Mouse (Mus musculus) left cerebral cortex, adult 2 months (tissue): ENCODE measurements around the gene Dus4l. TPM values are rescaled to one million over a fixed set of nuclear protein-coding genes. Genes with fewer than 3 reads are reported as not detected.

Experiments used
- DNase-seq, 2 experiments: peaks; one replicate each; pipeline ENCODE4 v3.0.0; 2021 to 2022; ENCODE audit warnings: low spot score in 2 of 2, mixed read lengths in 1 of 2; ENCODE audit errors: extremely low spot score in 1 of 2
- H3K27ac ChIP-seq: fragments of 200-600 bp; 2 replicates; pipeline ENCODE4 v1.8.1; 2022
- H3K4me3 ChIP-seq: fragments of 200-600 bp; 2 replicates; pipeline ENCODE4 v1.8.1; 2022
- CTCF ChIP-seq: fragments of 200-600 bp; IDR thresholded peaks from 2 replicates; pipeline ENCODE4 v1.8.1; 2022; ENCODE audit warnings: antibody characterized with exemption, mild to moderate bottlenecking, moderate library complexity
- intact Hi-C: fragments of 180-260 bp; cut with DNase I; formaldehyde crosslinking; loops from one replicate; pipeline ENCODE4 v1.15.1; 2025
- long read RNA-seq, 2 experiments: library from polyadenylated mRNA; stranded (forward); transcript quantifications; one replicate each; pipeline ENCODE4 v2.0.0; 2021; ENCODE audit warnings: borderline mapping rate in 2 of 2
- total RNA-seq, 2 experiments: library from RNA; stranded (reverse); gene quantifications; 2 replicates each; pipeline ENCODE4 v1.2.3; 2021

The Dus4l gene
- total RNA-seq: 1 to 10 TPM; 7.5 to 8.1 TPM
- long read RNA-seq, experiment 1: 0 reads
- long read RNA-seq, experiment 2, partial matches to known transcripts: 0 of 2 reads
- long read RNA-seq, experiment 2, other reads (novel, unspliced or antisense): 0 of 2 reads

GRCm38 (mm10) chr12:31654197-31654964, at the start of gene Dus4l, which contains the start of gene Cog5:
TSS of gene Dus4l (minus strand) at chr12:31654826.
TSS of gene Cog5 (plus strand) at chr12:31654869.
- Histone ChIP-seq H3K4me3 (peak within 1 kb of the TSS; percentile 66), H3K27ac (peak within 1 kb of the TSS; percentile 84)
- TF ChIP-seq CTCF: no peak; the same call in none of the 2 replicates
- peak; percentile 95 to 98 for DNase-seq
- intact Hi-C loops: loop anchor here (2.0 to 5.0 kb wide), 3 partner anchors 20 to 273 kb away; partner anchors contain the start of gene Bcap29

DNA sequence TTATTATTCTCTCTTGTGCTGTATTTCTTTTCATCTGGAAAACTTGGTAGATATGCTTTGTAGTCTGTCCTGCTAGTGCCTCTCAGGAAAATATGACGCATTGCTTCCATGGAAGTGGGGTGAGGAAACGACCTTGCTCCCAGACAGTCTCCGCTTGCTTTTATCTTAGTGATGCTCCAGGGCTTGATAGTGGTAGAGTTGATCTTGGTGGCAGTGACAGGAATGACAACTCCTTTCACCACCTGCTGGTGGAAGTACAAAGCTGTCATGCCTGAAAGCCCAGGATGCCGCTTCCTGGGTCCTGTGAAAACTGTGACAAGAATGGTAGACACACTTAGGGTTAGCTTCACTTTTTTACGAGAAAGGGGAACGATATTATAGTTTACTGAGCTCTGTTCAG, 49.3 kb upstream of the Dus4l start:
- DNase-seq: no peak
- Histone ChIP-seq H3K27ac (no peak overlapping the region), H3K4me3 (no peak overlapping the region)
- intact Hi-C loops: no loop called here
- peak; percentile 26; the same call in 1 of the 2 replicates for TF ChIP-seq CTCF

GRCm38 (mm10) chr12:31701411-31701810, 46.8 kb upstream of the Dus4l start:
- intact Hi-C loops: no loop called here
- H3K27ac ChIP-seq: no peak overlapping the region
- no peak overlapping the region for H3K4me3 ChIP-seq

GRCm38 (mm10) chr12:31700623-31701347, 46.2 kb upstream of the Dus4l start:
- H3K27ac ChIP-seq: no peak overlapping the region
- intact Hi-C loops: no loop called here
- TF ChIP-seq CTCF: no peak
- no peak overlapping the region for H3K4me3 ChIP-seq
- DNase-seq: no peak

More at GRCm38 (mm10) chr12:31701411-31701810, 46.8 kb upstream of the Dus4l start:
- TF ChIP-seq CTCF: no peak
- DNase-seq: no peak

DNA sequence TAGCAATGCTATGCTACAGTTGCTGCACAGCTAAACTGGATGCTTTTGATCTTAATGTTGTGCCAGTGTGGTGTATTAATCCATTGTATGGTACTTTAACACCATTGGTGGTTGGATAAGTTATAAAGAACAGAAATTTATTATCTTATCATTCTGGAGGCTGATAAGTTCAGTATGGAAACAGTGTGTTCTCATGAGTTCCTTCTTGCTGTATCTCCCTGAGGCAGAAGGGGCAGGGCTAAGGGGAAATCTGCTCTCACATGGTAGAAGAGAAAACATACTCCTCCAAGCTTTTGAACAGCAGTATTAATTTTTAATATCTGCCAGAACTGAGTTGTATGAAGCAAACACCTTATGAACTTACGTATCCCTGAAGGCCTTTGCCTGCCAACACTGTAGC, 38.7 kb upstream of the Dus4l start:
- no peak for DNase-seq
- Histone ChIP-seq H3K4me3 (no peak overlapping the region), H3K27ac (no peak overlapping the region)
- no peak for TF ChIP-seq CTCF
- intact Hi-C loops: no loop called here

- H3K4me3 ChIP-seq: no peak overlapping the region
- intact Hi-C loops: no loop called here
- H3K27ac ChIP-seq: no peak overlapping the region
- no peak for TF ChIP-seq CTCF
- no peak for DNase-seq
Observed at GRCm38 (mm10) chr12:31686679-31687078, 32.1 kb upstream of the Dus4l start.

DNA sequence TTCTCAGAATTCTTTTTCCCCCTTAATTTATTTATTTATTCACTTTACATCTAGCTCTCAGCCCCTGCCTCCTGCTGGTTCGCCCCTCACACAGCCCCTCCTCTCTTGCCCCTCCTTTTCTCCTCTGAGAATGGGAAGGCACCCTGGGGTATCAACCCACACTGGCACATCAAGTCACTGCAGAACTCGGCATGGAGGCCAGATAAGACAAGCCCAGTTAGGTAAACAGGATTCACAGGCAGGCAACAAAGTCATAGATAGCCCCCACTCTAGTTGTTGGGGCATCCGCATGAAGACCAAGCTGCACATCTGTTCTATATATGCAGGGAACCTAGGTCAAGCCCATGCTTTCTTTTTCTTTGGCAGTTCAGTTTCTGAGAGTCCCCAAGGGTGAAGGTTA, 12.6 kb upstream of the Dus4l start:
- DNase-seq: no peak
- no peak overlapping the region for H3K4me3 ChIP-seq
- no peak overlapping the region for H3K27ac ChIP-seq
- no peak for TF ChIP-seq CTCF
- intact Hi-C loops: no loop called here

GRCm38 (mm10) chr12:31665999-31666398, 11.4 kb upstream of the Dus4l start:
- Histone ChIP-seq H3K4me3 (no peak overlapping the region), H3K27ac (no peak overlapping the region)
- DNase-seq: no peak
- TF ChIP-seq CTCF: no peak
- intact Hi-C loops: no loop called here

GRCm38 (mm10) chr12:31656841-31657240, 2.2 kb upstream of the Dus4l start:
- intact Hi-C loops: no loop called here
- DNase-seq: no peak
- TF ChIP-seq CTCF: no peak
- Histone ChIP-seq H3K4me3 (no peak overlapping the region), H3K27ac (no peak overlapping the region)

DNA sequence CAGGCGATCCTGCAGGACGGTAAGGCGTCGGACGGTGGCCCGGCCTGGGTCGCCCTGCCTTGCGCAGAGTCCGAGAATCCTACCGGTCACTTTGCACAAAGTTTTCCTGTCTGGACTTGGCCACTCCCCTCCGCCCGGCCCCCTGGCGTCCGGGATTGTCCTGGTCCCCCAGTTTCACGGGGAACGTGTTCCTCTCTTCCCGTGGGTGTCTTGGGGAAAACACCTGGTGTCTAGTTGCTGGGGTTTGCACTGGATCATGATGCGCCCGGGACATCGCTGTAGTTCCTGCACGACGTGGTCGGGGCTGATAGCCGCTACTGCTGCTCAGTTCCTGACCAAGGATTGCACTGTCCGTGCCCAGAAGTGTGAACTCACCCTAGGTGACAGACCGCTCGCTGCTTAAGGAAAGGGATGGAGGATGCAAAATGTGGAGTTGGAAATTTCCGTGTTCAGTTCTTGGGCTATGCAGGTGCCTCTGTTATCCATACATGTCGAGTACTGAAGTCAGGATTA, 395 bp upstream of the Dus4l start:
- peak overlapping the region; percentile 84 for H3K27ac ChIP-seq
- peak overlapping the region; percentile 66 for H3K4me3 ChIP-seq
- DNase-seq: no peak
- intact Hi-C loops: loop anchor here (2.0 to 5.0 kb wide), 3 partner anchors 20 to 272 kb away; partner anchors contain the start of gene Bcap29
- TF ChIP-seq CTCF: peak; percentile 50

DNA sequence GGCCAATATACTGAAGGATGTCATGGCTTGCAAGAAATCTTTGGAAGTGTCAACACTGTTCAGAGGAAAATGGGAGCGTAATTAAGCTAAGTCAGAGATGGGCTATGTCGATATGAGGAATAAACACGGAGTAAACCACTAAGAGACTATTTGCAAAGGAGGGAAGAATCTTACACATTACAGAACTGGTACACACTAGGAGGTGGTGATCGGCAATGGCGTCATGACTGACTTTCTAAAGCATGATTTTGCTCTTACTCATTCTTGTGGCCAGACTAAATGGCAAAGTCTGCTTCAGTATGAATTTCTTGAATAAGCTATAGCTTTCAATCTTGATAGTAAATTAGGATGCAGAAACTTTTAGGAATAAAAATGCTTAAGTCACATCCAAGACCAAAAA, 1.0 kb downstream of the Dus4l start:
- no peak for TF ChIP-seq CTCF
- intact Hi-C loops: loop anchor here (2.0 to 5.0 kb wide), 3 partner anchors 19 to 274 kb away; partner anchors contain the start of gene Bcap29
- peak overlapping the region; percentile 66; the same call in 1 of the 2 replicates for H3K4me3 ChIP-seq
- no peak for DNase-seq
- H3K27ac ChIP-seq: no peak overlapping the region

DNA sequence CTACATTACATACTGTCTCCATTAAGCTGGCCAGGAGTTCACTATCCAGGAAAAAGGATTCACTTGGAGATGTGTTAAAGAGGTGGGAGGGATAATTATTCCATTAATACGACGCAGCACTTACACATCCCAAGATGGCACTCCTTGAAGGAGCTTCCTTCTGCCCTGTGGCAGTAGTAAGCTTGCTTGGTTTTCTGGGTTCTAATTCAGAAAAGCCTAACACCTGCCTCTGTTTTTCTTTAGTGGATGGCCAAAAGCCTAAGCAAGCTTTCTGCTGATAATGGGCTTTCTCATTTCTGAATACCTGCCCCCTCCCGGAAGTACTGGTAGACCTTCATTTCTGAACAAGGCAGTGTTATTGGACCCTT, 19.4 kb downstream of the Dus4l start:
- TF ChIP-seq CTCF: no peak

More for the DNA sequence above, 19.4 kb downstream of the Dus4l start:
- no peak for DNase-seq
- H3K4me3 ChIP-seq: no peak overlapping the region
- peak overlapping the region; percentile 89 for H3K27ac ChIP-seq
- intact Hi-C loops: loop anchor here (2.0 kb wide), 1 partner anchor 20 kb away; the partner anchor contains the start of genes Cog5 and Dus4l
